Mouse (Mus musculus): ENCODE results near the gene Usp40. TPM values are rescaled to one million over a fixed set of nuclear protein-coding genes. Genes with fewer than 3 reads are reported as not detected.

The Usp40 gene
- polyA plus RNA-seq, 1 experiment from 2014 or later, result 10.0 TPM

GRCm38 (mm10) chr1:87913356-87913755, 95.0 kb downstream of the Usp40 start:
- Histone ChIP-seq H3K27ac (ENCODE audit: low read length) (no peak overlapping the region), H3K9ac (ENCODE audit: low read depth, low read length) (no peak overlapping the region), H3K4me1 (ENCODE audit: control insufficient read depth, low read depth, low read length) (peaks cover 13% of the 10 kb centered on the region), H3K27me3 (ENCODE audit: control insufficient read depth, insufficient read depth, low read depth, low read length) (no peaks in the 10 kb centered on the region), H3K4me3 (ENCODE audit: low read depth, low read length) (no peak overlapping the region), H3K9me3 (replicated peaks; ENCODE audit: control insufficient read depth, low read length) (no peaks in the 10 kb centered on the region), H3K4me2 (ENCODE audit: low read depth, low read length) (no peak overlapping the region), H3K36me3 (ENCODE audit: control insufficient read depth, insufficient read depth) (peaks cover 2% of the 10 kb centered on the region; the same call in 1 of the 2 replicates)
- ATAC-seq (ENCODE audit: low read depth), result no peak

GRCm38 (mm10) chr1:87910428-87910827, 97.9 kb downstream of the Usp40 start:
- no peaks in the 10 kb centered on the region; the same call in 1 of the 2 replicates for H3K36me3 ChIP-seq (ENCODE audit: control insufficient read depth, insufficient read depth)
- no peak overlapping the region for H3K4me3 ChIP-seq (ENCODE audit: low read depth, low read length)
- no peak for ATAC-seq (ENCODE audit: low read depth)
- H3K27me3 ChIP-seq (ENCODE audit: control insufficient read depth, insufficient read depth, low read depth, low read length), result no peaks in the 10 kb centered on the region
- H3K4me2 ChIP-seq (ENCODE audit: low read depth, low read length), result no peak overlapping the region
- no peak overlapping the region for H3K9ac ChIP-seq (ENCODE audit: low read depth, low read length)
- no peak overlapping the region for H3K27ac ChIP-seq (ENCODE audit: low read length)
- H3K9me3 ChIP-seq (replicated peaks; ENCODE audit: control insufficient read depth, low read length), result no peaks in the 10 kb centered on the region
- 51% methylated on average over 1 of the region's 1 CpGs for WGBS (ENCODE audit: insufficient replicate concordance)
- peaks cover 18% of the 10 kb centered on the region for H3K4me1 ChIP-seq (ENCODE audit: control insufficient read depth, low read depth, low read length)

GRCm38 (mm10) chr1:87909565-87909964, 98.8 kb downstream of the Usp40 start:
- Histone ChIP-seq H3K9me3 (replicated peaks; ENCODE audit: control insufficient read depth, low read length) (no peaks in the 10 kb centered on the region), H3K4me2 (ENCODE audit: low read depth, low read length) (no peak overlapping the region), H3K4me1 (ENCODE audit: control insufficient read depth, low read depth, low read length) (peaks cover 18% of the 10 kb centered on the region), H3K36me3 (ENCODE audit: control insufficient read depth, insufficient read depth) (no peaks in the 10 kb centered on the region; the same call in 1 of the 2 replicates), H3K27me3 (ENCODE audit: control insufficient read depth, insufficient read depth, low read depth, low read length) (no peaks in the 10 kb centered on the region), H3K9ac (ENCODE audit: low read depth, low read length) (no peak overlapping the region), H3K27ac (ENCODE audit: low read length) (no peak overlapping the region), H3K4me3 (ENCODE audit: low read depth, low read length) (no peak overlapping the region)
- ATAC-seq (ENCODE audit: low read depth), result no peak; the same call in 1 of the 2 replicates

GRCm38 (mm10) chr1:87908736-87909135, 99.6 kb downstream of the Usp40 start:
- ATAC-seq (ENCODE audit: low read depth), result peak; percentile 21; the same call in 1 of the 2 replicates
- H3K9ac ChIP-seq (ENCODE audit: low read depth, low read length), result no peak overlapping the region

GRCm38 (mm10) chr1:87908006-87908405, 100.3 kb downstream of the Usp40 start:
- 78% methylated on average over 2 of the region's 2 CpGs for WGBS (ENCODE audit: insufficient replicate concordance)
- Histone ChIP-seq H3K4me3 (ENCODE audit: low read depth, low read length) (no peak overlapping the region), H3K4me2 (ENCODE audit: low read depth, low read length) (no peak overlapping the region), H3K27ac (ENCODE audit: low read length) (no peak overlapping the region), H3K9me3 (replicated peaks; ENCODE audit: control insufficient read depth, low read length) (no peaks in the 10 kb centered on the region), H3K36me3 (ENCODE audit: control insufficient read depth, insufficient read depth) (no peaks in the 10 kb centered on the region; the same call in 1 of the 2 replicates), H3K27me3 (ENCODE audit: control insufficient read depth, insufficient read depth, low read depth, low read length) (no peaks in the 10 kb centered on the region), H3K4me1 (ENCODE audit: control insufficient read depth, low read depth, low read length) (peaks cover 18% of the 10 kb centered on the region), H3K9ac (ENCODE audit: low read depth, low read length) (no peak overlapping the region)
- ATAC-seq (ENCODE audit: low read depth), result no peak

More at GRCm38 (mm10) chr1:87908736-87909135, 99.6 kb downstream of the Usp40 start:
- no peak overlapping the region for H3K4me2 ChIP-seq (ENCODE audit: low read depth, low read length)
- H3K36me3 ChIP-seq (ENCODE audit: control insufficient read depth, insufficient read depth), result no peaks in the 10 kb centered on the region; the same call in 1 of the 2 replicates
- no peak overlapping the region for H3K4me3 ChIP-seq (ENCODE audit: low read depth, low read length)
- H3K4me1 ChIP-seq (ENCODE audit: control insufficient read depth, low read depth, low read length), result peaks cover 18% of the 10 kb centered on the region
- no peaks in the 10 kb centered on the region for H3K27me3 ChIP-seq (ENCODE audit: control insufficient read depth, insufficient read depth, low read depth, low read length)
- WGBS (ENCODE audit: insufficient replicate concordance), result 68% methylated on average over 3 of the region's 3 CpGs
- no peak overlapping the region; the same call in 1 of the 2 replicates for H3K27ac ChIP-seq (ENCODE audit: low read length)
- no peaks in the 10 kb centered on the region for H3K9me3 ChIP-seq (replicated peaks; ENCODE audit: control insufficient read depth, low read length)

GRCm38 (mm10) chr1:87906361-87906956, 101.9 kb downstream of the Usp40 start:
- no peak overlapping the region for H3K4me2 ChIP-seq (ENCODE audit: low read depth, low read length)
- H3K9me3 ChIP-seq (replicated peaks; ENCODE audit: control insufficient read depth, low read length), result no peaks in the 10 kb centered on the region
- WGBS (ENCODE audit: insufficient replicate concordance), result 53% methylated on average over 5 of the region's 5 CpGs
- no peak overlapping the region for H3K27ac ChIP-seq (ENCODE audit: low read length)
- 0 out of 2 replicates have a peak, but pooled peaks have one; percentile 37 for ATAC-seq (ENCODE audit: low read depth)
- peaks cover 20% of the 10 kb centered on the region for H3K4me1 ChIP-seq (ENCODE audit: control insufficient read depth, low read depth, low read length)
- H3K36me3 ChIP-seq (ENCODE audit: control insufficient read depth, insufficient read depth), result no peaks in the 10 kb centered on the region; the same call in 1 of the 2 replicates
- H3K4me3 ChIP-seq (ENCODE audit: low read depth, low read length), result no peak overlapping the region
- H3K9ac ChIP-seq (ENCODE audit: low read depth, low read length), result no peak overlapping the region
- no peaks in the 10 kb centered on the region for H3K27me3 ChIP-seq (ENCODE audit: control insufficient read depth, insufficient read depth, low read depth, low read length)

GRCm38 (mm10) chr1:87902186-87902585, 106.2 kb downstream of the Usp40 start:
- no peak overlapping the region for H3K9ac ChIP-seq (ENCODE audit: low read depth, low read length)
- H3K9me3 ChIP-seq (replicated peaks; ENCODE audit: control insufficient read depth, low read length), result no peaks in the 10 kb centered on the region
- no peak overlapping the region for H3K27ac ChIP-seq (ENCODE audit: low read length)
- no peak overlapping the region for H3K4me3 ChIP-seq (ENCODE audit: low read depth, low read length)
- H3K4me2 ChIP-seq (ENCODE audit: low read depth, low read length), result no peak overlapping the region
- H3K36me3 ChIP-seq (ENCODE audit: control insufficient read depth, insufficient read depth), result no peaks in the 10 kb centered on the region
- H3K27me3 ChIP-seq (ENCODE audit: control insufficient read depth, insufficient read depth, low read depth, low read length), result no peaks in the 10 kb centered on the region
- ATAC-seq (ENCODE audit: low read depth), result no peak
- H3K4me1 ChIP-seq (ENCODE audit: control insufficient read depth, low read depth, low read length), result peaks cover 18% of the 10 kb centered on the region

GRCm38 (mm10) chr1:87900979-87901378, 107.4 kb downstream of the Usp40 start:
- Histone ChIP-seq H3K4me3 (ENCODE audit: low read depth, low read length) (no peak overlapping the region), H3K27ac (ENCODE audit: low read length) (peak overlapping the region; percentile 77), H3K36me3 (ENCODE audit: control insufficient read depth, insufficient read depth) (no peaks in the 10 kb centered on the region), H3K4me1 (ENCODE audit: control insufficient read depth, low read depth, low read length) (peaks cover 18% of the 10 kb centered on the region), H3K4me2 (ENCODE audit: low read depth, low read length) (no peak overlapping the region), H3K9me3 (replicated peaks; ENCODE audit: control insufficient read depth, low read length) (no peaks in the 10 kb centered on the region), H3K9ac (ENCODE audit: low read depth, low read length) (no peak overlapping the region), H3K27me3 (ENCODE audit: control insufficient read depth, insufficient read depth, low read depth, low read length) (no peaks in the 10 kb centered on the region)
- 30% methylated on average over 6 of the region's 6 CpGs for WGBS (ENCODE audit: insufficient replicate concordance)
- ATAC-seq (ENCODE audit: low read depth), result peak; percentile 87

- Histone ChIP-seq H3K9me3 (replicated peaks; ENCODE audit: control insufficient read depth, low read length) (no peaks in the 10 kb centered on the region), H3K27me3 (ENCODE audit: control insufficient read depth, insufficient read depth, low read depth, low read length) (no peaks in the 10 kb centered on the region), H3K36me3 (ENCODE audit: control insufficient read depth, insufficient read depth) (no peaks in the 10 kb centered on the region), H3K9ac (ENCODE audit: low read depth, low read length) (no peak overlapping the region), H3K4me1 (ENCODE audit: control insufficient read depth, low read depth, low read length) (peaks cover 18% of the 10 kb centered on the region), H3K4me3 (ENCODE audit: low read depth, low read length) (no peak overlapping the region), H3K27ac (ENCODE audit: low read length) (no peak overlapping the region), H3K4me2 (ENCODE audit: low read depth, low read length) (no peak overlapping the region)
- WGBS (ENCODE audit: insufficient replicate concordance), result 16% methylated on average over 2 of the region's 2 CpGs
- ATAC-seq (ENCODE audit: low read depth), result no peak
Observed at GRCm38 (mm10) chr1:87899701-87900100, 108.7 kb downstream of the Usp40 start.
